Mouse (Mus musculus): ENCODE results near the gene Ak1. TPM values are rescaled to one million over a fixed set of nuclear protein-coding genes. Genes with fewer than 3 reads are reported as not detected.

Gene Ak1
- polyA plus RNA-seq, 1 experiment: 118 TPM

- TF ChIP-seq CTCF (IDR thresholded peaks at IDR 0.05; ENCODE audit: extremely low read depth, insufficient read depth, low read length) (no peak), POLR2A (IDR thresholded peaks at IDR 0.05; ENCODE audit: extremely low read depth, insufficient read depth, low read length) (no peak)
- Histone ChIP-seq H3K4me1 (ENCODE audit: control insufficient read depth, insufficient read depth, low read length) (peaks cover 10% of the 10 kb centered on the region), H3K4me3 (ENCODE audit: insufficient read depth, low read length) (no peak overlapping the region), H3K27ac (ENCODE audit: insufficient read depth, low read length) (no peak overlapping the region)
These were observed 9.5 kb downstream of the Ak1 start for GRCm38 (mm10) chr2:32631046-32631445.

- TF ChIP-seq POLR2A (IDR thresholded peaks at IDR 0.05; ENCODE audit: extremely low read depth, insufficient read depth, low read length) (no peak), CTCF (IDR thresholded peaks at IDR 0.05; ENCODE audit: extremely low read depth, insufficient read depth, low read length) (peak; percentile 93)
- no peak overlapping the region for H3K4me3 ChIP-seq (ENCODE audit: insufficient read depth, low read length)
- H3K27ac ChIP-seq (ENCODE audit: insufficient read depth, low read length): no peak overlapping the region
- peaks cover 7% of the 10 kb centered on the region for H3K4me1 ChIP-seq (ENCODE audit: control insufficient read depth, insufficient read depth, low read length)
These were observed 10.3 kb downstream of the Ak1 start for GRCm38 (mm10) chr2:32631737-32632394.

GRCm38 (mm10) chr2:32633660-32634059 lies 12.1 kb downstream of the Ak1 start:
- H3K27ac ChIP-seq (ENCODE audit: insufficient read depth, low read length): no peak overlapping the region

GRCm38 (mm10) chr2:32634277-32635105 lies 12.9 kb downstream of the Ak1 start:
- TF ChIP-seq POLR2A (IDR thresholded peaks at IDR 0.05; ENCODE audit: extremely low read depth, insufficient read depth, low read length) (no peak), CTCF (IDR thresholded peaks at IDR 0.05; ENCODE audit: extremely low read depth, insufficient read depth, low read length) (no peak)
- Histone ChIP-seq H3K27ac (ENCODE audit: insufficient read depth, low read length) (no peak overlapping the region), H3K4me1 (ENCODE audit: control insufficient read depth, insufficient read depth, low read length) (no peaks in the 10 kb centered on the region), H3K4me3 (ENCODE audit: insufficient read depth, low read length) (no peak overlapping the region)

More at GRCm38 (mm10) chr2:32633660-32634059, 12.1 kb downstream of the Ak1 start:
- peaks cover 2% of the 10 kb centered on the region for H3K4me1 ChIP-seq (ENCODE audit: control insufficient read depth, insufficient read depth, low read length)
- H3K4me3 ChIP-seq (ENCODE audit: insufficient read depth, low read length): no peak overlapping the region
- TF ChIP-seq POLR2A (IDR thresholded peaks at IDR 0.05; ENCODE audit: extremely low read depth, insufficient read depth, low read length) (no peak), CTCF (IDR thresholded peaks at IDR 0.05; ENCODE audit: extremely low read depth, insufficient read depth, low read length) (no peak)

- TF ChIP-seq CTCF (IDR thresholded peaks at IDR 0.05; ENCODE audit: extremely low read depth, insufficient read depth, low read length): no peak
- TF ChIP-seq POLR2A (IDR thresholded peaks at IDR 0.05; ENCODE audit: extremely low read depth, insufficient read depth, low read length): no peak
These were observed 15.1 kb downstream of the Ak1 start for GRCm38 (mm10) chr2:32636617-32637016.

GRCm38 (mm10) chr2:32637778-32638281 lies 16.3 kb downstream of the Ak1 start:
- Histone ChIP-seq H3K27ac (ENCODE audit: insufficient read depth, low read length) (no peak overlapping the region), H3K4me1 (ENCODE audit: control insufficient read depth, insufficient read depth, low read length) (no peaks in the 10 kb centered on the region)

More at GRCm38 (mm10) chr2:32636617-32637016, 15.1 kb downstream of the Ak1 start:
- Histone ChIP-seq H3K4me1 (ENCODE audit: control insufficient read depth, insufficient read depth, low read length) (no peaks in the 10 kb centered on the region), H3K4me3 (ENCODE audit: insufficient read depth, low read length) (no peak overlapping the region), H3K27ac (ENCODE audit: insufficient read depth, low read length) (no peak overlapping the region)

GRCm38 (mm10) chr2:32639632-32640031 lies 18.1 kb downstream of the Ak1 start:
- Histone ChIP-seq H3K4me3 (ENCODE audit: insufficient read depth, low read length) (no peak overlapping the region), H3K27ac (ENCODE audit: insufficient read depth, low read length) (no peak overlapping the region), H3K4me1 (ENCODE audit: control insufficient read depth, insufficient read depth, low read length) (no peaks in the 10 kb centered on the region)
- TF ChIP-seq POLR2A (IDR thresholded peaks at IDR 0.05; ENCODE audit: extremely low read depth, insufficient read depth, low read length) (no peak), CTCF (IDR thresholded peaks at IDR 0.05; ENCODE audit: extremely low read depth, insufficient read depth, low read length) (no peak)

More at GRCm38 (mm10) chr2:32637778-32638281, 16.3 kb downstream of the Ak1 start:
- no peak overlapping the region for H3K4me3 ChIP-seq (ENCODE audit: insufficient read depth, low read length)
- no peak for TF ChIP-seq POLR2A (IDR thresholded peaks at IDR 0.05; ENCODE audit: extremely low read depth, insufficient read depth, low read length)

GRCm38 (mm10) chr2:32640550-32641051 lies 19.0 kb downstream of the Ak1 start:
- no peak for TF ChIP-seq CTCF (IDR thresholded peaks at IDR 0.05; ENCODE audit: extremely low read depth, insufficient read depth, low read length)
- no peak for TF ChIP-seq POLR2A (IDR thresholded peaks at IDR 0.05; ENCODE audit: extremely low read depth, insufficient read depth, low read length)
- Histone ChIP-seq H3K27ac (ENCODE audit: insufficient read depth, low read length) (no peak overlapping the region), H3K4me3 (ENCODE audit: insufficient read depth, low read length) (no peak overlapping the region), H3K4me1 (ENCODE audit: control insufficient read depth, insufficient read depth, low read length) (no peaks in the 10 kb centered on the region)

GRCm38 (mm10) chr2:32641810-32642209 lies 20.3 kb downstream of the Ak1 start:
- H3K4me3 ChIP-seq (ENCODE audit: insufficient read depth, low read length): no peak overlapping the region
- no peaks in the 10 kb centered on the region for H3K4me1 ChIP-seq (ENCODE audit: control insufficient read depth, insufficient read depth, low read length)
- TF ChIP-seq CTCF (IDR thresholded peaks at IDR 0.05; ENCODE audit: extremely low read depth, insufficient read depth, low read length) (no peak), POLR2A (IDR thresholded peaks at IDR 0.05; ENCODE audit: extremely low read depth, insufficient read depth, low read length) (no peak)
- no peak overlapping the region for H3K27ac ChIP-seq (ENCODE audit: insufficient read depth, low read length)
